Mouse (Mus musculus): Measurements from ENCODE around the gene Pla2g4b. TPM values are rescaled to one million over a fixed set of nuclear protein-coding genes. Genes with fewer than 3 reads are reported as not detected.
A peak's percentile ranks its signal among the peaks of the same experiment; 100 is the strongest.

The Pla2g4b gene
- polyA plus RNA-seq, 1 experiment = 2.7 TPM

GRCm38 (mm10) chr2:120015882-120016281, 17.3 kb upstream of the Pla2g4b start:
- Histone ChIP-seq H3K27me3 (ENCODE audit: control insufficient read depth, insufficient read depth, low read length) (no peaks in the 10 kb centered on the region), H3K36me3 (ENCODE audit: control insufficient read depth, insufficient read depth, low read length) (peaks cover 6% of the 10 kb centered on the region), H3K4me1 (ENCODE audit: control insufficient read depth, insufficient read depth, low read length) (no peaks in the 10 kb centered on the region; the same call in 1 of the 2 replicates), H3K4me3 (ENCODE audit: control insufficient read depth, low read depth, low read length) (no peak overlapping the region), H3K27ac (ENCODE audit: control insufficient read depth, insufficient read depth, low read depth, low read length) (no peak overlapping the region)
- no peak for TF ChIP-seq CTCF (IDR thresholded peaks at IDR 0.05; ENCODE audit: control insufficient read depth, insufficient read depth, insufficient replicate concordance, low read depth, low read length)
- no peak for TF ChIP-seq POLR2A (IDR thresholded peaks at IDR 0.05; ENCODE audit: control insufficient read depth, low read depth, low read length)

DNA sequence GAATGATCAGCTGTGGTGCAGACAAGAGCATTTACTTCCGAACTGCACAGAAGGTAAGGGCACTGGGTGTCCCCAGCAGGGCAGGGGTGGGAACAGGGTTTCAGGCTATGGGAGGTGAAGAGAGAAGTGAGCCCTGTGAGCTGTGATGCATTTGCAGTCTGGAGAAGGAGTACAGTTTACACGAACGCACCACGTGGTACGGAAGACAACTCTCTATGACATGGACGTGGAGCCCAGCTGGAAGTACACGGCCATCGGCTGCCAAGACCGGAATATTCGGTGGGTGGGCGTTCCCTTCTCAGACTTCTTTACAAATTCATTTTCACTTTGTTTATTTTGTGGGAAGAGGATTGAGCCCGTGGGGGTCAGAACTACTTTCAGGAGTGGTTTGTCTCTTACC, 15.6 kb upstream of the Pla2g4b start:
- TF ChIP-seq CTCF (IDR thresholded peaks at IDR 0.05; ENCODE audit: control insufficient read depth, insufficient read depth, insufficient replicate concordance, low read depth, low read length) = no peak
- TF ChIP-seq POLR2A (IDR thresholded peaks at IDR 0.05; ENCODE audit: control insufficient read depth, low read depth, low read length) = no peak
- H3K36me3 ChIP-seq (ENCODE audit: control insufficient read depth, insufficient read depth, low read length) = peaks cover 3% of the 10 kb centered on the region

DNA sequence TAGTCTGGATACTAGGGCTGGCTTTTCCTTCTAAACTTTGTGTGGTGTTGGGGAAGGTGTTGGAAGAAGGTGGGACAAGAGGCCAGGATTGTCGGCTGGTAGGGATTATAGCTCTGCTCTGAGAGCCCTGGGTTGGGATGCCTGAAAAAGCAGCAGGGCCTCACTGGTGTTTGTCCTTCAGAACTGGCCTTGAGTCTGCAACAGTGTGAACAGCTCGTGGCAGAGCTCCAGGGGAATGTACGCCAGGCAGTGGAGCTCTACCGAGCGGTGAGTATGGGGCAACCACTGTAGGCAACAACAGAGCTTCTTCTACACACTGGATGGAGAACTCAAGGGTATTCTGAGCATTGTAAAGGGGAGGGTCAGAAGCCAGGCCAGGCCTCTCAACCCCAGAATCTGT, 8.9 kb upstream of the Pla2g4b start:
- Histone ChIP-seq H3K36me3 (ENCODE audit: control insufficient read depth, insufficient read depth, low read length) (no peaks in the 10 kb centered on the region; the same call in 1 of the 2 replicates), H3K4me1 (ENCODE audit: control insufficient read depth, insufficient read depth, low read length) (peaks cover 17% of the 10 kb centered on the region), H3K27ac (ENCODE audit: control insufficient read depth, insufficient read depth, low read depth, low read length) (peak overlapping the region; percentile 74), H3K4me3 (ENCODE audit: control insufficient read depth, low read depth, low read length) (no peak overlapping the region), H3K27me3 (ENCODE audit: control insufficient read depth, insufficient read depth, low read length) (no peaks in the 10 kb centered on the region)
- TF ChIP-seq CTCF (IDR thresholded peaks at IDR 0.05; ENCODE audit: control insufficient read depth, insufficient read depth, insufficient replicate concordance, low read depth, low read length) = no peak

More for the DNA sequence above, 15.6 kb upstream of the Pla2g4b start:
- Histone ChIP-seq H3K27me3 (ENCODE audit: control insufficient read depth, insufficient read depth, low read length) (no peaks in the 10 kb centered on the region), H3K4me1 (ENCODE audit: control insufficient read depth, insufficient read depth, low read length) (no peaks in the 10 kb centered on the region), H3K27ac (ENCODE audit: control insufficient read depth, insufficient read depth, low read depth, low read length) (no peak overlapping the region), H3K4me3 (ENCODE audit: control insufficient read depth, low read depth, low read length) (no peak overlapping the region)

- Histone ChIP-seq H3K4me1 (ENCODE audit: control insufficient read depth, insufficient read depth, low read length) (peaks cover 17% of the 10 kb centered on the region), H3K27ac (ENCODE audit: control insufficient read depth, insufficient read depth, low read depth, low read length) (peak within 1 kb of the TSS; percentile 94), H3K36me3 (ENCODE audit: control insufficient read depth, insufficient read depth, low read length) (no peaks in the 10 kb centered on the region; the same call in 1 of the 2 replicates)
Observed at GRCm38 (mm10) chr2:120026984-120027949, 6.0 kb upstream of the Pla2g4b start, which contains the start of the genes Jmjd7 and Gm28042. TSS of gene Jmjd7 (plus strand) at chr2:120027483. TSS of gene Gm28042 (plus strand) at chr2:120027493.

GRCm38 (mm10) chr2:120027950-120028331, 5.3 kb upstream of the Pla2g4b start:
- Histone ChIP-seq H3K36me3 (ENCODE audit: control insufficient read depth, insufficient read depth, low read length) (no peaks in the 10 kb centered on the region; the same call in 1 of the 2 replicates), H3K4me3 (ENCODE audit: control insufficient read depth, low read depth, low read length) (peak overlapping the region; percentile 96), H3K27me3 (ENCODE audit: control insufficient read depth, insufficient read depth, low read length) (no peaks in the 10 kb centered on the region), H3K4me1 (ENCODE audit: control insufficient read depth, insufficient read depth, low read length) (peaks cover 17% of the 10 kb centered on the region), H3K27ac (ENCODE audit: control insufficient read depth, insufficient read depth, low read depth, low read length) (peak overlapping the region; percentile 94)
- TF ChIP-seq POLR2A (IDR thresholded peaks at IDR 0.05; ENCODE audit: control insufficient read depth, low read depth, low read length) (no peak), CTCF (IDR thresholded peaks at IDR 0.05; ENCODE audit: control insufficient read depth, insufficient read depth, insufficient replicate concordance, low read depth, low read length) (no peak)

More at GRCm38 (mm10) chr2:120026984-120027949, 6.0 kb upstream of the Pla2g4b start, which contains the start of the genes Jmjd7 and Gm28042:
- TF ChIP-seq CTCF (IDR thresholded peaks at IDR 0.05; ENCODE audit: control insufficient read depth, insufficient read depth, insufficient replicate concordance, low read depth, low read length) (no peak; the same call in 1 of the 2 replicates), POLR2A (IDR thresholded peaks at IDR 0.05; ENCODE audit: control insufficient read depth, low read depth, low read length) (peak; percentile 53)
- no peaks in the 10 kb centered on the region for H3K27me3 ChIP-seq (ENCODE audit: control insufficient read depth, insufficient read depth, low read length)
- H3K4me3 ChIP-seq (ENCODE audit: control insufficient read depth, low read depth, low read length) = peak within 1 kb of the TSS; percentile 96

DNA sequence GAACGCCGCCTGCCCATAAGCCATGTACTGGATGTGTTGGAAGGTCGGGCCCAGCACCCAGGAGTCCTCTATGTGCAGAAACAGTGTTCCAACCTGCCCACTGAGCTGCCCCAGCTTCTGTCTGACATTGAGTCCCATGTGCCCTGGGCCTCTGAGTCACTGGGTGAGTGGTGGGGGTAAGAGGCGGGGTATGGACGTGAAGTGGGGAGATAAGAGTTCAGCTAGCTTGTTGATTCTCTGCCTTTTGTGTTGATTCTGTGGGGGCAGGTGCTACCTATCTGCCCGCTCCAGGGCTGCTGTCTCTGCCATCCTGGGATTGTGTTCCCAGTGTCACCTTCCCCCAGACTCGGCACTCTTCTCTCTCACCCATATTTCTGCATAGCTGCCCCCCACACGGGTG, 2.8 kb upstream of the Pla2g4b start:
- no peak overlapping the region for H3K27ac ChIP-seq (ENCODE audit: control insufficient read depth, insufficient read depth, low read depth, low read length)
- H3K4me3 ChIP-seq (ENCODE audit: control insufficient read depth, low read depth, low read length) = no peak overlapping the region
- peaks cover 11% of the 10 kb centered on the region for H3K4me1 ChIP-seq (ENCODE audit: control insufficient read depth, insufficient read depth, low read length)
- H3K36me3 ChIP-seq (ENCODE audit: control insufficient read depth, insufficient read depth, low read length) = no peaks in the 10 kb centered on the region; the same call in 1 of the 2 replicates
- H3K27me3 ChIP-seq (ENCODE audit: control insufficient read depth, insufficient read depth, low read length) = no peaks in the 10 kb centered on the region
- no peak for TF ChIP-seq POLR2A (IDR thresholded peaks at IDR 0.05; ENCODE audit: control insufficient read depth, low read depth, low read length)
- no peak for TF ChIP-seq CTCF (IDR thresholded peaks at IDR 0.05; ENCODE audit: control insufficient read depth, insufficient read depth, insufficient replicate concordance, low read depth, low read length)

DNA sequence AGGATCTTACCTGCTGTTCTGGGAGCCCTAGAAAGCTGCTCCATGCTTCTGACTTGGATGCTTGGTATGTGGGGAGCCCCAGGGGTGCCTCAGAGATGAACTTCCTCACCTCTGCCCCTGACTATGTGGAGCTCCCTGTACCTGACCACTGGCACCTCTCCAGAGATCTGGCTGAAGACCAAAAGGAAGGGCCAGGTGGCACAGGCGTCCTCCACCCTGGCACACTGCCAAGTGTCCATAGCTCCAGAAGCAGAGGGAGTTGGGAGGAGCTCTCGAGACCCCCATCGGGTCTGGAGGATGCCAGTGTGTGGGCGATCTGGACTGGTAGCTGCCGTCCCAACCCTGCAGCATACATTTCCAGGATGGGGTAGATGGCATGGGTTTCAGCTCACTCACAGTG, 509 bp downstream of the Pla2g4b start:
- H3K4me1 ChIP-seq (ENCODE audit: control insufficient read depth, insufficient read depth, low read length) = no peaks in the 10 kb centered on the region; the same call in 1 of the 2 replicates
- H3K4me3 ChIP-seq (ENCODE audit: control insufficient read depth, low read depth, low read length) = no peak overlapping the region
- no peak overlapping the region for H3K27ac ChIP-seq (ENCODE audit: control insufficient read depth, insufficient read depth, low read depth, low read length)
- H3K27me3 ChIP-seq (ENCODE audit: control insufficient read depth, insufficient read depth, low read length) = no peaks in the 10 kb centered on the region
- TF ChIP-seq CTCF (IDR thresholded peaks at IDR 0.05; ENCODE audit: control insufficient read depth, insufficient read depth, insufficient replicate concordance, low read depth, low read length) (no peak), POLR2A (IDR thresholded peaks at IDR 0.05; ENCODE audit: control insufficient read depth, low read depth, low read length) (no peak)
- H3K36me3 ChIP-seq (ENCODE audit: control insufficient read depth, insufficient read depth, low read length) = no peaks in the 10 kb centered on the region; the same call in 1 of the 2 replicates

Data from testis, adult 2 months (tissue).